Mouse (Mus musculus) midbrain, embryonic 11.5 days (tissue): ENCODE data around the gene Hsf2. TPM values are rescaled to one million over a fixed set of nuclear protein-coding genes. Genes with fewer than 3 reads are reported as not detected.

ENCODE experiments used
- ATAC-seq: fragments of 200-750 bp; cut with Nextera tagmentation; 2 replicates; pipeline ENCODE4 v1.8.0; 2017; ENCODE audit warnings: moderate TSS enrichment, moderate library complexity; ENCODE audit not compliant: low FRiP score
- DNase-seq: peaks from one replicate; pipeline ENCODE4 v3.0.0; 2015; ENCODE audit warnings: low spot score; ENCODE audit errors: missing footprints
- H3K27ac ChIP-seq: fragments of 300-500 bp; sonication (generic); 2 replicates; pipeline ENCODE4 v1.5.1; 2014; ENCODE audit warnings: low read depth, low read length
- H3K27me3 ChIP-seq: fragments of 300-500 bp; sonication (generic); 2 replicates; pipeline ENCODE4 v1.6.1; 2014; ENCODE audit warnings: mild to moderate bottlenecking, low read length, moderate library complexity, mixed read lengths; ENCODE audit not compliant: control insufficient read depth, insufficient read depth
- H3K36me3 ChIP-seq: fragments of 300-500 bp; sonication (generic); 2 replicates; pipeline ENCODE4 v1.6.1; 2014; ENCODE audit warnings: mild to moderate bottlenecking, low read length, moderate library complexity, mixed read lengths; ENCODE audit not compliant: control insufficient read depth, insufficient read depth
- H3K4me1 ChIP-seq: fragments of 300-500 bp; sonication (generic); 2 replicates; pipeline ENCODE4 v1.6.1; 2014; ENCODE audit warnings: low read length; ENCODE audit not compliant: control insufficient read depth, insufficient read depth
- H3K4me2 ChIP-seq: fragments of 300-500 bp; sonication (generic); 2 replicates; pipeline ENCODE4 v1.6.1; 2014; ENCODE audit warnings: mild to moderate bottlenecking, moderate library complexity
- H3K4me3 ChIP-seq: fragments of 300-500 bp; sonication (generic); 2 replicates; pipeline ENCODE4 v1.5.1; 2014; ENCODE audit warnings: low read depth, low read length
- H3K9ac ChIP-seq: fragments of 300-500 bp; sonication (generic); 2 replicates; pipeline ENCODE4 v1.6.1; 2014; ENCODE audit warnings: low read length
- H3K9me3 ChIP-seq: fragments of 300-500 bp; sonication (generic); 2 replicates; pipeline ENCODE4 v1.6.1; 2016; ENCODE audit warnings: low read length; ENCODE audit not compliant: control insufficient read depth
- WGBS: fragments of 180-500 bp; shearing (Covaris S2); extraction: QIAGEN DNeasy Blood & Tissue Kit; methylation state at CpG from one replicate; pipeline ENCODE4 v1.1.7; 2014; 5-methylcytosine and 5-hydroxymethylcytosine counted together
- polyA plus RNA-seq: library from polyadenylated mRNA; unstranded; fragments of >200 nt; fragmentation: Nextera tagmentation; extraction: Ambion mirVana; gene quantifications from 2 replicates; pipeline ENCODE4 v1.2.1, GENCODE M21; 2014

The Hsf2 gene
- polyA plus RNA-seq, 1 experiment from 2014 or later = 83.3 TPM

- Histone ChIP-seq H3K4me1 (no peaks in the 10 kb centered on the region), H3K4me2 (no peak overlapping the region), H3K27ac (no peak overlapping the region), H3K36me3 (no peaks in the 10 kb centered on the region), H3K9ac (no peak overlapping the region), H3K27me3 (no peaks in the 10 kb centered on the region), H3K9me3 (no peaks in the 10 kb centered on the region), H3K4me3 (no peak overlapping the region)
- DNase-seq (peak; percentile 59), ATAC-seq (no peak)
- WGBS = 79% methylated on average over 9 of the region's 9 CpGs
Observed at GRCm38 (mm10) chr10:57477121-57477843, 8.9 kb upstream of the Hsf2 start.

GRCm38 (mm10) chr10:57481717-57482116 is 4.5 kb upstream of the Hsf2 start:
- ATAC-seq (no peak), DNase-seq (peak; percentile 78)
- H3K9me3 ChIP-seq = no peaks in the 10 kb centered on the region
- no peaks in the 10 kb centered on the region for H3K4me1 ChIP-seq
- H3K4me3 ChIP-seq = no peak overlapping the region
- H3K9ac ChIP-seq = no peak overlapping the region
- no peaks in the 10 kb centered on the region for H3K27me3 ChIP-seq
- 22% methylated on average over 5 of the region's 5 CpGs for WGBS
- H3K27ac ChIP-seq = no peak overlapping the region
- no peak overlapping the region for H3K4me2 ChIP-seq
- H3K36me3 ChIP-seq = no peaks in the 10 kb centered on the region

GRCm38 (mm10) chr10:57484741-57485140 is 1.4 kb upstream of the Hsf2 start:
- no peak overlapping the region for H3K4me3 ChIP-seq
- H3K9me3 ChIP-seq = no peaks in the 10 kb centered on the region
- H3K9ac ChIP-seq = no peak overlapping the region
- DNase-seq (no peak), ATAC-seq (no peak)
- no peak overlapping the region for H3K4me2 ChIP-seq
- no peaks in the 10 kb centered on the region for H3K36me3 ChIP-seq
- H3K4me1 ChIP-seq = peaks cover 10% of the 10 kb centered on the region
- 80% methylated on average over 3 of the region's 3 CpGs for WGBS
- H3K27me3 ChIP-seq = no peaks in the 10 kb centered on the region
- no peak overlapping the region for H3K27ac ChIP-seq

GRCm38 (mm10) chr10:57486542-57487071 is 422 bp downstream of the Hsf2 start:
- Histone ChIP-seq H3K4me3 (peak overlapping the region; percentile 93), H3K27me3 (no peaks in the 10 kb centered on the region), H3K27ac (peak overlapping the region; percentile 99), H3K4me2 (peak overlapping the region; percentile 71; the same call in 1 of the 2 replicates), H3K9ac (peak overlapping the region; percentile 98), H3K4me1 (peaks cover 17% of the 10 kb centered on the region), H3K9me3 (no peaks in the 10 kb centered on the region), H3K36me3 (0 out of 2 replicates have a peak, but pooled peaks cover under 1% of the 10 kb centered on the region)
- ATAC-seq = peak; percentile 69
- no peak for DNase-seq
- WGBS = under 1% methylated on average over 61 of the region's 65 CpGs

GRCm38 (mm10) chr10:57487201-57487600 is 1.0 kb downstream of the Hsf2 start:
- peak; percentile 55 for ATAC-seq
- under 1% methylated on average over 8 of the region's 8 CpGs for WGBS

GRCm38 (mm10) chr10:57488591-57488990 is 2.4 kb downstream of the Hsf2 start:
- Histone ChIP-seq H3K4me3 (peak overlapping the region; percentile 93), H3K4me2 (peak overlapping the region; percentile 71), H3K27ac (no peak overlapping the region), H3K9ac (no peak overlapping the region), H3K4me1 (peaks cover 17% of the 10 kb centered on the region), H3K9me3 (peaks cover 4% of the 10 kb centered on the region; the same call in 1 of the 2 replicates), H3K36me3 (0 out of 2 replicates have a peak, but pooled peaks cover 5% of the 10 kb centered on the region), H3K27me3 (no peaks in the 10 kb centered on the region)
- ATAC-seq (no peak), DNase-seq (no peak)

More at GRCm38 (mm10) chr10:57487201-57487600, 1.0 kb downstream of the Hsf2 start:
- Histone ChIP-seq H3K9me3 (no peaks in the 10 kb centered on the region), H3K4me2 (peak overlapping the region; percentile 71), H3K27me3 (no peaks in the 10 kb centered on the region), H3K27ac (peak overlapping the region; percentile 99), H3K4me3 (peak overlapping the region; percentile 93), H3K4me1 (peaks cover 17% of the 10 kb centered on the region), H3K36me3 (0 out of 2 replicates have a peak, but pooled peaks cover 5% of the 10 kb centered on the region), H3K9ac (peak overlapping the region; percentile 98)
- peak; percentile 96 for DNase-seq

- no peak for ATAC-seq
- Histone ChIP-seq H3K4me1 (peaks cover 17% of the 10 kb centered on the region), H3K27me3 (no peaks in the 10 kb centered on the region), H3K4me3 (no peak overlapping the region), H3K36me3 (0 out of 2 replicates have a peak, but pooled peaks cover 5% of the 10 kb centered on the region), H3K9ac (no peak overlapping the region), H3K4me2 (no peak overlapping the region), H3K27ac (no peak overlapping the region), H3K9me3 (peaks cover 4% of the 10 kb centered on the region; the same call in 1 of the 2 replicates)
- no peak for DNase-seq
- WGBS = 69% methylated on average over 2 of the region's 2 CpGs
Observed at GRCm38 (mm10) chr10:57492050-57492449, 5.9 kb downstream of the Hsf2 start.

- no peak for DNase-seq
- no peak overlapping the region for H3K9ac ChIP-seq
- no peak overlapping the region for H3K4me2 ChIP-seq
- no peaks in the 10 kb centered on the region for H3K4me1 ChIP-seq
- H3K9me3 ChIP-seq = no peaks in the 10 kb centered on the region
- no peak overlapping the region for H3K27ac ChIP-seq
- 94% methylated on average over 9 of the region's 9 CpGs for WGBS
- H3K36me3 ChIP-seq = peaks cover 4% of the 10 kb centered on the region
- no peaks in the 10 kb centered on the region for H3K27me3 ChIP-seq
- H3K4me3 ChIP-seq = no peak overlapping the region
- no peak for ATAC-seq
Observed at GRCm38 (mm10) chr10:57499414-57500156, 13.4 kb downstream of the Hsf2 start.

- Histone ChIP-seq H3K9ac (no peak overlapping the region), H3K36me3 (peaks cover 29% of the 10 kb centered on the region), H3K27me3 (no peaks in the 10 kb centered on the region), H3K4me3 (no peak overlapping the region), H3K4me2 (no peak overlapping the region), H3K4me1 (no peaks in the 10 kb centered on the region), H3K27ac (no peak overlapping the region), H3K9me3 (no peaks in the 10 kb centered on the region)
- ATAC-seq = no peak
- WGBS = 93% methylated on average over 2 of the region's 2 CpGs
- no peak for DNase-seq
Observed at GRCm38 (mm10) chr10:57514616-57515015, 28.4 kb downstream of the Hsf2 start.
